Mouse (Mus musculus): Measurements from ENCODE around the gene Ntrk3.
A peak's percentile ranks its signal among the peaks of the same experiment; 100 is the strongest.

Gene Ntrk3

DNA sequence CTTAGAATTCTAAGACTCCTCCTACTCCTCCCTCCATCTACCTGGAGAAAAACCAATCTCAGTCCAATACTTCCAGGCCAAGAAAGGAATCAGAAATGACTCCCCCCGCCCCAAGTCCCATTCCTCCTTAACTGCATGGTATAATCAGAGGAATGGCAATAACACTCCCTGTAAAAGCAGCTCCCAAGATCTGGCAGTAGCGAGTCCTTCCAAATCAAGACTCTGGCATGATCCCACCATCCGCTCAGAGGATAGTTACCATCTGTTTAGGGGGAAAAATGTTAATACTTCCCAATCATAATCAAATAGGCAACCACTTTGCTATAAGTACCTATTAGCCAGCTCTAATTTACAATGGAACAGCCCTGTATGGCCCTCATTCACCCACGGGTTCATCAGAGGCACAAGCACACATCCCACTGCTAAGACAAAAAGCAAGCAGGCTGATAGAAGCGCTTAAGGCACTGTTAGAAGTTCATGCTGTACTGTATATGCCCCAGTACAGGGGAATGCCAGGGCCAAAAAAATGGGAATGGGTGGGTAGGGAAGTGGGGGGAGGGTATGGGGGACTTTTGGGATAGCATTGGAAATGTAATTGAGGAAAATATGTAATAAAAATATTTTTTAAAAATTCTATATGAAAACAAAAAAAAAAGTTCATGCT is 294.3 kb downstream of the Ntrk3 start:
- no peak for DNase-seq (ENCODE audit: low spot score)

DNA sequence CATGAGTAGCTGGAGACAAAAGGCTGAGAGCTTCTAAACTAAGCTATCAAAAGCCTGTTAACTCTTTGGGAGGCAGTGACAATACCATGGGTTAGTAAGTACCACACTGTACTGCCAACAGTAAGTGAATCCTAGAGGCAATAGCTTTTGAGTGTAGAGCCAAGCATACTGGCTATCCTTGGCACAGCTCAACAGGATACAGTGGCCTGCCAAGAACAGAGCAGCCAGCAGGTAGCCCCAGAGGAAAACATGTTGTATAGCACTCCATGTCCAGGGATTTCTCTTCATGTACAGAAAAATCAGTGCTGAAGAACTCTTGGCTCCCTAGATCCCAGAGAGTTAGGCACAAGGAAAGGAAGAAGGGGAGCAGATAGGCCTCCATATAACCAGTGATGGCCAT is 296.1 kb downstream of the Ntrk3 start:
- DNase-seq (ENCODE audit: low spot score): no peak

DNA sequence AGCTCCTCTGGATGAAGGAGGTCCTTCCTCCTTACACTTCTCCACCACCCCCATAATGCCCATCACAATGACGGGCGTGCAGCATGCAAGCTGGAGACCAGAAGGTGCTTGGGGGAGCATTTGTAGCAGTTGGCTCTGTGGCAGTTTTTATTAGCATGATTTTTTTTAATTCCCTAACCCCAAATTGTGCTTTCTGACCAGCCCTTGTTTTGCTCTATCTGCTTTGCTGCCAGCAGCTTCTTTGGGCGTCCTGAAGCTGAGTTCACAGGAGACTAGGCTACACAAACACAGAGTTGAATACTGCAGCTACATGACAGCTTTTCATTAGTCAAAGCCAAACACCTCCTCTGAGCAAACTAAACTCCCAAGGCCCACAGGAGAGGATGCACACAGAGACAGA is 296.9 kb downstream of the Ntrk3 start:
- DNase-seq (ENCODE audit: low spot score): no peak

DNA sequence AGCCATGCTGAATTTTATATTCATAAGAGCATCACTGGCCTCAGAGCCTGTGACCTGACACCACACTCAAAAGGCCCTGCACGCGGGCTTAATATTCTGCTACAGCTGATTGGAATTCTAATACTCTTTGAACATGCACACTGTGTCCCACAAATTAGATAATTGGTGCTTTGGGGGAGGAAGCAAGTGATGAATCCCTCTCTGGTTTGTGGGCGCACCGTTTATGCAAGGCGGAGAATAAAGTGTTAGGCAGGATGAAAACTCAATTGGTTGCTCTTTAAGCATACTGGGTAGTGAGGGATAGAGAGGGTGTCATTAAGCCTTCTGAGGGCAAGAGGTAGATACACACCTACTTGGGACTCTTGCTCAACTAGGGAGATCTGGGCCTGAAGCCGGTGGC is 297.3 kb downstream of the Ntrk3 start:
- no peak for DNase-seq (ENCODE audit: low spot score)

DNA sequence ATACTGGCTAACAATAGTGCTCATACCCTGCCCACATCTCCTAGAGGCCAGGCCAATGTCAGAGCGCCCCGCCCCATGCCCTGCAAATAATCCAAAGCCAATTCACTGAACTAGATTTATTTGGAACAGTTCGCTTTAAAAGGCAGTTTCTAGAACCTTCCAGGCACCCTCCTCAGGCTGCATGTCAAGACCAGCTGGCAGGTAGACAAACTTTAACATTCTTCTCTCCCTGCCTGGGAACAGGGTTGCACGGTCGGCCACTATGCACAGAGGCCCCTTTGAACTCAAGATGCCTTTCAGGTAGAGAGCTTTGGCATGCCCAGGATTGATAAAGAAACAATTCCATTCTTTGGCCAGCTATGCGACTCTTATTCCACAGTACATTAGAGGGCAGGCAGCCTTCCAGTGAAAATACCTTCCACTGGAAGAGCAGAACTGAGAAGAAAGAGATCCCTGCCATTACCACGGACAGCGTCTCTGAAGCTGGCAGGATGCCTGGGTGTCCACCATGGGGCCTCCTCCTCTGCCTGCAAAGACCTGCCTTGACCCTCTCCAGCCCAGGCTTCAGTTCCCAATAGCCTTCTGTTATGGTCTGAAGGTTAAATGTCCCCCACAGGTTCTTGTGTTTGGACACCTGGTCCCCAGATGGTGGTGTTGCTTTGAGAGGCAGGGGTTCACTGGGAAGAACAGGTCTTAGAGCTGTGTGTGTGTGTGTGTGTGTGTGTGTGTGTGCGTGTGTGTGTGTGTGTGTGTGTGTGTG is 298.3 kb downstream of the Ntrk3 start:
- DNase-seq (ENCODE audit: low spot score): no peak

DNA sequence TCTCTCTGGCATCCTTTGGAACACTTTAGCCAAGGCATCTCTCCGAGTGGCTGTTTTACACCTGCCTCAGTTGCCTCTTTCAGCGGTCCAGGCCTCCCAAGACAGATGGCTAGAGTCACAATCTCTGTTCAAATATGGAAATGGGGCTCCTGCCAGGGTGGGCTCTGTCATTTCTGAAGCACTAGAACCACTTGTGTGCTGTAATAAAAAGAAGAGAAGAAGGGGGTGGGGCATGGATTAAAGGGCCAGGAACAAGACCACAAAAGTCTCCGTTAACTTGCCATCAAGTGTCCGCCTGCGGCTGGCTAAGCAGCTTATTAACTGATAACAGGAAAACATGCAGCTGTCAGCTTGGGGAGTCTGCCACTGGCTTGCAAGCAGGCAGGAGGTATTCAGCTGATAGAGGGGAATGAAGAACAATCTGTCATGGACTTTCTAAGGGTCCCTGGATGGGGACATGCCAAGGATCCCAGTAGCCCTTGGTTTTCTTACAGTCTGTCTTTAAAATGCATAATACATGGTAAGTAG is 304.1 kb downstream of the Ntrk3 start:
- no peak for DNase-seq (ENCODE audit: low spot score)

DNA sequence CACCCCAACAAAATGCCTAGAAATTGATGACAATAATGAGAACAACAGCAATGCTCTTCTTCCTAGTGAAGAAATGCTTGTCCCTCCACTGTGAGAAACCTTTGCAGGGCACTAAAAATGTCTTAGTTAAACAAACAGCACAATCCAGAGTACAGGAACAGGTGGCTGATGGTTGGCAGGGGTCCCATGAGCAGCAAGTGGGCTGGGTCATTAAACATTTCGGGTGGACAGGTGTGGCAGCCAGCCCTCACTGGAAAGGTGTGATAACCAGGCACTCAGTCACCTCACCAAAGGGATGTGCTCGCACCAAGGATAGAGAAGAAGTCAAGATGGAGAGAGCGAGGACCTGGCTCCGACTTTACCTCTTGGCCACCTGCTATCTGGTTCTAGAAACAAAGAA is 306.2 kb downstream of the Ntrk3 start:
- DNase-seq (ENCODE audit: low spot score): no peak

DNA sequence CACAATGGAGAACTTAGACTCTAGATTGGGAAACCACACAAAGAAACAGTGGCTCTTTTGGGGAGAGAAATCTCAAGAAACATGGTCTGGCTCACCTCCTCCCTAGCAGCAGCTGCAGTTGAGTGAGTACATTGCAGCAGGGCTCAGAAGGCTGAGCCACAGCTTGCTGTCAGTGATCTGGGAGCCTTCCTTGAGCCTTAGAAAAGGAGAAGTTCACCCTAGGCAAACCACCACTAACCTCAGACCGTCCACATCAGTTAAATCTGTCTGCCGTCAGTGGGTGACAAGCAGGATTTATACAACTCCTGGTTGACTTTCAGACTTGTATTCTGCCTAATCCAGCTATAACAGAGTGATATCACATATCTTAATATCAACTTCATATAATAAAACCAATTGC is 325.6 kb downstream of the Ntrk3 start:
- no peak for DNase-seq (ENCODE audit: low spot score)

DNA sequence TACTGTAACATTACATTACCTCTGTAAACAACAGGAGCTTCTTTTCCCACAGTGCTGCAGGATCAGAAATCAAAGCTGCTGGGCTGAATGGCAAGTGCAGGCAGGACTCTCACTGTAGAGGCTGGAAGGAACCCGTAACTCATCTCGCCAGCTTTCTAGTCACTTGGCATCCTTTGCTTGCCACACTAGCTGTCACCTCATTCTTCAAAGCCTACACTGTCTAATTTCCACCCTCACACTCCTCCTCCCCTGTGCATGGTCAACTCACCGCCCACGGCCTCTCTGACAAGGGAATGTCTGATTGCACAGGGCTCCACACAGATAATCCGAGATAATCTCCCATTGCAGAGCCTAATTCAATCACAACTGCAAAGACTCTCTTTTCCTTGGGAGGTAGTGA is 327.8 kb downstream of the Ntrk3 start:
- no peak for DNase-seq (ENCODE audit: low spot score)

DNA sequence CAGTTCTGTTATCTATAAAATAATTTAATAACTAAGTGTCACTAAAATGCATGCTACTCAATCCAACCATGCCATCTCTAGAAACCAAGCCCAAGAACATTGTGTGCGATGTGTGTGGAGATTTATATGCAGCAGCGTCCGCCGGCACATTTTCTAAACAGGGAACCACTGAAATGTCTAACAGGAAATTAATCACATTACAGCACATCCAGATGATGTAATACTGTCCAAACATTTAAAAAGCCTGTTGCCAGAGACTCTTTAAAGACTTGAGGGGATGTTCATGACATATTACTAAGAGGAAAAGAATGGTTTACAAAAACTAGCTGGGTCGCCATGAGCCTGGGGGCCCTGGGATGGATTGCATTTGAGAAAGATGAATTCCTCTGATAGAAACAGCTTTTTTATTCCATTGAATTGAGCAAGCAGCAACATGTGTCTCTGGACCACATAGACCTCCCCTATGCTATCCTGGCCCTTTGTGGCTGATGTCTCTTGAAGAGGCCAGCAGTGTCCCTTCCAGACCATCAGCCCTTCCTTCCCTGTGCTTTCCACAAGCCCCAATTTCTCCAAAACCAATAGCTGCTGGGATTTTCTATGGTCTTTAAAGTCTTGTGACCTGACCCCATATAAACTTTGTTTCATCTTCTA is 331.0 kb downstream of the Ntrk3 start:
- DNase-seq (ENCODE audit: low spot score): peak; percentile 52

DNA sequence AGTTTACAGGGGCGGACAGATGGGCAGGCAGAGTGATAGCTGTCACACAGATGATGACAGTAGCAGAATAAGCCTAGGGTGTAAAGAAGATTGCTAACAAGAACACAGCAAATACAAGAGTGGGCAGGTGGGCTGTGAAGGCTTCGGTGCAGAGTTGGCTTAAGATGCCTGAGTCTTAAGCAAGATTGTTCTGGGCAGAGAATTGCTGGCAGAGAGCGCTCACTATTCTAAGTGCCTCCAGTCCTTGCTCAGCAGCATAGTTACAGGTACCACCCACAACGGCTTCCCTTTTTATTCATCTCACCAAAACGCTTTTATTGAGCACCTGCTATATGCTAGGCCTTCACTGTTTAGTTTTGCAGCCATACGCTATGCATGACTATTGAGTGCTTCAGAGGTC is 333.3 kb downstream of the Ntrk3 start:
- DNase-seq (ENCODE audit: low spot score): no peak

DNA sequence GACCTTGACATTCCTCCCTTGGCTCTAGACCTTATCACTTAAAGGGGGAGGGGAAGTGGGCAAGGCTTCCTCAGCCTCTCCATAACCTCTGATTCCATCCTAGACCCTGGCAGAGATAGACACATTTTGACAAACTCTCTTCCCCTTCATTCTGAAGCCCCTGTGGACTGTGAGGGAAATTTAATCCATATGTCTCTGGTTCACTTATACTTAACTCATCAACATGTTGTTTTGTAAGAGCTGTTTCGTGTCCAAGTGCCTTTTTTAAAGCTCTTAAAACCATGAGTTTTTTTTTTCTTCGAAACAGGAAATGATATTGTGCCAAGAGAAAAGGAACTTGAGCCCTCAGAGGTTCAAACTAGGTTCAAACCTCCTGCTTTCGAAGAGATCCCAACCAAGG is 335.3 kb downstream of the Ntrk3 start:
- DNase-seq (ENCODE audit: low spot score): no peak

DNA sequence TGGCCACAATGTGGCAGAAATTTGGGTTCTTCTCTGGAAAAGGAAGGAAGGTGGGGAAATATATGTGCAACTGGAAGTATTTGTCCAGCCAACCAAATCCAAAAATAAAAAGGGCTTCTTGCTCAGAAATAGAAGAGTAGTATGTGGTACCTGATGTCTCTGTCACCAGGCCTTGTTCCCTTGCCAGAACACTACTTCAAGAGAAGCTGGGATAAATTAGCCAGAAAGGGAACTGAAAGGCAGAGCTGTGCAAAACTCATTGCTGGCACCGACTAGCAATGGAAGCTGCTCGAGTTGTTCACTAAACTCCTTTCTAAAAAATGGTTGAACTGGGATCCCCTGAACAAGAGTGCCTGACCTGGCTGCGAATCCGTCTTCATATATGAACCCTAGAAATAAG is 337.6 kb downstream of the Ntrk3 start:
- no peak for DNase-seq (ENCODE audit: low spot score)

DNA sequence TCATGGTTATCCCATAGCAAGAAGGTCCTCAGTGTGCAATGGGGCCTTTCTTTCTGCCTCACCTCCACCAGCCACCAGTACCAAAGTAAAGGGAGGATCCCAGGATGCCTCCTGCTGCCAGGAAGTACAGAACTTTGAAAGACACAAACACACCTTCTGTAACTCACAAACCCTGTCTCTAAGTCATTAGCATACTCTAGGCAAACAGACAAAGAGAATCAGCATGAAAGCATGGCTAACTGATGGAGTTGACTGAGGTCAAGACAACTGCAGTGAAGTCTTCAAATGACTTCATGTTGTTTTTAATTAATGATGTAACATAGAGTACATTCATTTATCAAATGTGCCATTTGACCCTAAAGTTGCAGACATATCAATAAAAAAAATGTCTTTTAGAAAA is 339.4 kb downstream of the Ntrk3 start:
- DNase-seq (ENCODE audit: low spot score): no peak

DNA sequence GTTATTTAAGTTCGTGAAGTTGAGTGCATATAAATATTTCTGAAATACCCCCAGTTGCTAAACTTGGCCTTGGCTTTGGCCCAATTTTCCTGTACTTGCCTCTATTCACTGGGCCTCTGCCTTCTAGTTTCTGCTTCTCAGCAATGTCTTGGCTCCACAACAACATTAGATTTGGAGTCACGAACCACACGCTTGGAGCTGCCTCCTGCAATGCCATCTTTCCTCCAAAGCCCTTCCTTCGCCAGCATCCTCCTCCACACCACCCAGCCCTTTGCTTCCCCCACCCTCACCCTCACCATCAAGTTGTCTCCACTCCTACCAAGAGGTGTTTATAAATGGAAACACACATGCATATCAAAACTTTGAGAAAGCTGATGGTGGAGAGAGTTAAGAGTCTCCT is 340.6 kb downstream of the Ntrk3 start:
- no peak for DNase-seq (ENCODE audit: low spot score)

DNA sequence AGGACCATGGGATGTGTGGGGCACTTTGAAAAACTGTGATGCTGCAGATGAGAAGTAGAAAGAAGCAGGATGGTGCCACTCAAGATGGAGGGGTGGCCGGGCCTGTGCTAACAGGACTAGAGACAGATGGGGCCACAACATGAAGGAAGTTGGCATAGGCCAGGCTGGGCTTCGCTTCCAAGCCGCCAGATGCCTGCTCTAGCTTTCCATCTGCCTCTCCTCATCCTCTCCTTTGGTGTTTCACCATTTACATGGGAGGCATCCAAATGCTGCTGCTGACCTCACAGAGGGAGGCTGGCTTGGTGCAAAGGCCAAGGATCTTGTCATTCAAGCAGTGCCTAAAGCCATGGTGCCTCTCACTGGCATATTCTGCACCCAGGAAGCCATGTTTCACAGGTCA is 347.8 kb downstream of the Ntrk3 start:
- DNase-seq (ENCODE audit: low spot score): no peak

DNA sequence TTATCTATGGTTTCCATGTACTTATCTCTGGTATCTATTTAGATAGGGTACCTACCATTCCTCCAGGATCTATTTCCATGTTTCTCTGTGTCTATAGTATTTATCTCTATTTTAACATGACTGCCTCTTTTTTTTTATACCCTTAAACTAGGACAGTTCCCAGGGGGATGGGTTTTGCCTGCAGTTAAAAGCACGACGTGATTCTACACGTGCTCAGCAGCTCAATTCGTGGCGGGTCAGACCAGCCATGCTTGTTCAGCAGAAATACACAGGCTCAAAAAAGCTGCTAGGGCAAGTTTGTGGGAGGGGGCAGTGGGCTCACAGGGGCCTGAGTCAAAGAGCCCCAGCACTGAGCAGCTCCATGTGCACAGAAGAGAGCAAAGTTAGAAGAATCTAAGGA is 349.7 kb downstream of the Ntrk3 start:
- DNase-seq (ENCODE audit: low spot score): no peak

DNA sequence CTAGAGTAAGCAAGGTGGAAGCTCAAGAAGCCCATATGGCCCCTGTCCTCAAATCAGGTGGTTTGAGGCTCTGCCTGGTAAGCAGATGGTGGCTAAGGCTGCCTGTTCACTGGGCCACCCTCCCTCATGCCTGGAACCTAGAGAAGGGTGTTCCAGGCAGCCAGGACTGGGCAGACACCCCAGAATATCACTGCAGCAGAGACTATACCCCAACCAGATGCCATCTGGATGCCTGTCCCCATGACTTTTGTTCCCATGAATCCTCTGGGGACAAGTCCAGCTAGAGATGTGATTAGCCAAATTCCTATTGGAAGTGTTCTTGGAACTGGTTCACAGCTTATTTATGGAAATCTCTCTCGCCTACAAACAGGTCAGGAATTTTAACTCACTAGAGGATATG is 351.8 kb downstream of the Ntrk3 start:
- DNase-seq (ENCODE audit: low spot score): no peak

DNA sequence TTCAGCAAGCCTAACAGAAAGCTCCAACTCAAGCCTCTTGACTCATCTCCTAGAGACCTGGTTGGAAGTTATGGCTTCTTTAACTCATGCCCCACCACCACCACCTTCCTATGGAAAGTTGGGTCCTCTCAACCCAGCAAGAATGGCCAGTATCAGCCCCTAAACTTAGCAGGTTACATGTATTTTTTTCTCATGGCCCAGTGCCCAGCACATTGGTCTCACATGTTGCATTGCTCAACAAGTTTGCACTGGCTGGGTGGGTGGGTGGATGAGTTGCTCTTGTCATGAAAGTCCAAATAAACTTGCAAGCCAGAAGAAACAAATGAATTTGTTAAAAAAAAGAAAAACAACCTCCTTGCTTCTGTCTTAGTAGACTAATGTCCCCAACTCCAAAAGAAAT is 353.7 kb downstream of the Ntrk3 start:
- DNase-seq (ENCODE audit: low spot score): no peak

DNA sequence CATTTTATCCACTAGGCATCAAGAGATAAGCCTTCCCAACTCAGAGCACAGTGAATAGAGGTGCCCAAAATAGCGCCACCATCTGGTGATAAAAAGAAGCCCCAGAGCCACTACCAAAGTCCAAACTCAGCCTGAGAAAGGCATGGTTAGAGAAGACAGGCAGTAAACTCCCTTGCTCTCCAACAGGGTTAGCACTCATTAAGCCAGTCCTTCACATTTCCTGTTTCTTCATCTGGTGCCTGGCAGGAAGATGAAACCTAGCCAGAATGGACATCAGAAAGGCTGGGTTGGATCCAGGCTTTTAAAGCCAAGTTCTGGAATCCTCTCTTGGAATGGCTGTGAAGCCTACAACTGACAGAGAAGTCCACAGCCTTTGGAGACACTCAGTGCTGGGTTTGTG is 355.7 kb downstream of the Ntrk3 start:
- no peak for DNase-seq (ENCODE audit: low spot score)

DNA sequence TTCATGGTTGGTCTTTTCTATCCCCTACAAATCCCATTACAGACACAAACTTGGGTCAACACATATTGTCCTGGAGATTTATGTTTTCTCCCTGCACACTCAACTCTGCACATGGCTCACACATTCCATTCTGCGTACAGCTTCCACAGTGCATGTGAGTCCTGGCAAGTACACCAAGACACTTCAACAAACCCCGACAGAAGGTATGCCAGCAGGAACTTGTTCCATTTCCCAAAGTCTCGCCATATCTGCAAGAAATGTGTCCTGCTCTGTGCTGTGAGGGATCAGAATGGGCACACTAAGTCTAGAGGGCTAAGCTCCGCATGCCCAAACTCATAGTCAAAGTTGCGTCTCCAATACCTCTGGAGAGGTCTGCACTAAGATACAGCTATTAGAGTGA is 358.0 kb downstream of the Ntrk3 start:
- DNase-seq (ENCODE audit: low spot score): no peak

DNA sequence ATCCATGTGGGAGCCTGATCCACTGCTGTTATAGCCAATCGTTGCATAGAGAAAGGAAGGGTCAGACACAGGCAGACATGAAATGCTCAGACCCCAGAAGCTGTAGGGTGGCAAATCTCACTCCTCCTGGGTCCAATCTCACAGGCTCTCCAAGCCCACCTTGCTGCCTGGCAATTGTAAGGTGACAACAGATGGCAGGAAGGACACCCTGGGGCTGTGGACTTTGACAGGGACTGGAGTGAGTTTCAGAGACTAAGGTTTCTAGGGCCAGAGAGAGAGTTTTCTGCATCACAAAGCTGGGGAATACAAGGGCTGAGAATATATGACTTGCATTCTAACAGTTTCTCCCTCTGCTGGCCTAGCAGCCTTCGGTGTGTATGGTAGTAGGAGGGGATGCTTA is 359.5 kb downstream of the Ntrk3 start:
- DNase-seq (ENCODE audit: low spot score): no peak

DNA sequence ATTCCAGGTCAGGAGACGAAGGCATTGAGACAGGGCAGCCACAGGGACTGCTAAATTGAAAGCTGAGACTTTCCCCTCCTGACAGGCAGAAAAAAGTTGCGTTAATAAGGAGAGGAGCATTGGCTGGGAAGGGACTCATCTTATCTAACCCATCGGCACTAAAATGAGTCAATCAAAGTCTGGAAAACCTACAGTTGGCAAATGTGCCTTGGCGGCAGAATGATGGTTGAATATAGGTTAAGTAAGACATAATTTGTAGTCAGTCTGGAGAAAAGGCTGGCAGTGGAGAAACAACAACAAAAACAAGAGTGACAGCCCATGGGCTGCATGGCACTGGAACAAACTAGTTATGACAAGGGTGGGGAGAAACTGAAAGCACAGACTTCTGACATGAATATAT is 360.9 kb downstream of the Ntrk3 start:
- peak; percentile 48 for DNase-seq (ENCODE audit: low spot score)

Data from MN1 (cell line).